Mouse (Mus musculus) right cerebral cortex, postnatal 36 days (tissue): ENCODE measurements around the gene Hpcal4.

Experiments
- DNase-seq, 2 experiments: peaks; one replicate each; pipeline ENCODE4 v3.0.0; 2022; ENCODE audit warnings: low spot score in 2 of 2, mixed read lengths in 1 of 2

Hpcal4 gene

GRCm38 (mm10) chr4:123201186-123202093 is 18.4 kb downstream of the Hpcal4 start, which contains the start of gene Nt5c1a:
TSS of gene Nt5c1a (plus strand) at chr4:123201504.
- DNase-seq, result no peak

GRCm38 (mm10) chr4:123202094-123202420 is 19.0 kb downstream of the Hpcal4 start:
- DNase-seq, result no peak

- no peak for DNase-seq
Observed at GRCm38 (mm10) chr4:123207337-123207736, 24.3 kb downstream of the Hpcal4 start.

GRCm38 (mm10) chr4:123210996-123211395 is 28.0 kb downstream of the Hpcal4 start:
- no peak for DNase-seq

- no peak for DNase-seq
Observed at GRCm38 (mm10) chr4:123211453-123211852, 28.4 kb downstream of the Hpcal4 start.

- DNase-seq, result no peak
Observed at GRCm38 (mm10) chr4:123212330-123212729, 29.3 kb downstream of the Hpcal4 start.

- DNase-seq, result no peak
Observed at GRCm38 (mm10) chr4:123213975-123214374, 30.9 kb downstream of the Hpcal4 start.

GRCm38 (mm10) chr4:123215367-123215766 is 32.3 kb downstream of the Hpcal4 start:
- DNase-seq, result no peak

- DNase-seq, result no peak
Observed at GRCm38 (mm10) chr4:123216782-123217181, 33.8 kb downstream of the Hpcal4 start.

GRCm38 (mm10) chr4:123219720-123220357 is 36.8 kb downstream of the Hpcal4 start:
- DNase-seq, result peak; percentile 33 to 58

GRCm38 (mm10) chr4:123220637-123221036 is 37.6 kb downstream of the Hpcal4 start:
- no peak for DNase-seq

- DNase-seq, result no peak
Observed at GRCm38 (mm10) chr4:123223309-123223708, 40.3 kb downstream of the Hpcal4 start.

- no peak for DNase-seq
Observed at GRCm38 (mm10) chr4:123225718-123226403, 42.8 kb downstream of the Hpcal4 start.

- DNase-seq, result no peak
Observed at GRCm38 (mm10) chr4:123227707-123228106, 44.7 kb downstream of the Hpcal4 start.

GRCm38 (mm10) chr4:123228270-123228669 is 45.2 kb downstream of the Hpcal4 start:
- DNase-seq, result no peak

- DNase-seq, result no peak
Observed at GRCm38 (mm10) chr4:123229166-123229565, 46.1 kb downstream of the Hpcal4 start.

- no peak for DNase-seq
Observed at GRCm38 (mm10) chr4:123232841-123233240, 49.8 kb downstream of the Hpcal4 start.

GRCm38 (mm10) chr4:123233492-123234084 is 50.6 kb downstream of the Hpcal4 start, which contains the start of gene Heyl:
TSS of gene Heyl (plus strand) at chr4:123233556.
- DNase-seq, result no peak

GRCm38 (mm10) chr4:123235835-123236430 is 52.9 kb downstream of the Hpcal4 start:
- DNase-seq, result no peak

- DNase-seq, result no peak
Observed at GRCm38 (mm10) chr4:123236431-123237031, 53.5 kb downstream of the Hpcal4 start.
